Mouse (Mus musculus): ENCODE measurements around the gene Sv2b. TPM values are rescaled to one million over a fixed set of nuclear protein-coding genes. Genes with fewer than 3 reads are reported as not detected.

Sv2b gene
- polyA plus RNA-seq, 1 experiment from 2014 or later, result 0.67 TPM

DNA sequence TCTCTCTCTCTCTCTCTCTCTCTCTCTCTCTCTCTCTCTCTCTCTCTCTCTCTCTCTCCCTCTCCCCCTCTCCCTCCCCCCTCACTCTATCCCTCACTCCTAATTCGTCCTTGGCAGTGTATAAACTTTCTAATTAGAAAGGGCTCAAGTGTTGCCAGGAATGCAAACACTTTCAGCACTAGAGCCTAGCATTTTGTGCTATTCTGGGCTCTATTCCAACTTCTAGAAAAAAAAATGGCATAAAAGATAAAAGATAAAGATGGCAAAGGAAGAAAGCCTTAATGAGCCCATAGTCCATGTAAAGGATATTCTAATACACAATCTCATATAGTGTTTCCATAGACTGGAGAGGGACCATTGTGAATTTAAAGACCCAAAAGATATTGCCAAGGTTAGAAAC is 88.3 kb downstream of the Sv2b start:
- ATAC-seq (ENCODE audit: low FRiP score, low TSS enrichment), result no peak
- 6% methylated on average over 1 of the region's 1 CpGs for WGBS
- no peak for DNase-seq (ENCODE audit: low spot score)
- H3K4me1 ChIP-seq (replicated peaks; ENCODE audit: control insufficient read depth, insufficient read depth), result no peaks in the 10 kb centered on the region
- H3K4me2 ChIP-seq (replicated peaks; ENCODE audit: low read depth), result no peak overlapping the region
- H3K4me3 ChIP-seq (ENCODE audit: low read depth, low read length), result no peak overlapping the region
- no peaks in the 10 kb centered on the region for H3K27me3 ChIP-seq (ENCODE audit: control insufficient read depth, insufficient read depth, low read length)
- H3K9ac ChIP-seq (ENCODE audit: low read length), result no peak overlapping the region
- TF ChIP-seq CTCF (IDR thresholded peaks at IDR 0.05; ENCODE audit: low read depth) (no peak), EP300 (optimal IDR thresholded peaks at IDR 0.05) (no peak)
- H3K36me3 ChIP-seq (ENCODE audit: control insufficient read depth, insufficient read depth, low read length), result no peaks in the 10 kb centered on the region
- no peaks in the 10 kb centered on the region for H3K9me3 ChIP-seq (ENCODE audit: control insufficient read depth, low read length)
- no peak overlapping the region for H3K27ac ChIP-seq (replicated peaks)

DNA sequence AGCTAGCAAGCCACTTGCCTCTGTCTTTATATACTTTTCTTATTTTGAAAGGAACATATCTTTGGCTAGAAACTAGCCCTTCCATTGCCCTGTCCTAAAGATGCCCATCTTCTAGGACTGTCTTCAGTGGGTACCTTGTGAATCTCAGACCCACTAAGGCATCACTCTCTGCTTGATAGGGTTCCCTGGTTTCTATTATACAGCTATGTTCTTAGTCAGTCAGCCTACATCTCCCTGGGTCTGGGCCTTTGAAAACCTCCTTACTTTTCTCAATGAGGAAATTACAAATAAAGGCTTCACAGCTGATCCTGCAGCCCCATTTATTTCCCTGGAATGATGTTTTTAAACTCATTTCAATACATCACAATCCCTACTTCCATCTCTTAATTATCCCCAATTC is 88.8 kb downstream of the Sv2b start:
- no peak overlapping the region for H3K4me2 ChIP-seq (replicated peaks; ENCODE audit: low read depth)
- DNase-seq (ENCODE audit: low spot score), result no peak
- no peaks in the 10 kb centered on the region for H3K36me3 ChIP-seq (ENCODE audit: control insufficient read depth, insufficient read depth, low read length)
- no peak for ATAC-seq (ENCODE audit: low FRiP score, low TSS enrichment)
- H3K27ac ChIP-seq (replicated peaks), result no peak overlapping the region
- TF ChIP-seq CTCF (IDR thresholded peaks at IDR 0.05; ENCODE audit: low read depth) (no peak), EP300 (optimal IDR thresholded peaks at IDR 0.05) (no peak)
- no peak overlapping the region for H3K9ac ChIP-seq (ENCODE audit: low read length)
- no peaks in the 10 kb centered on the region for H3K27me3 ChIP-seq (ENCODE audit: control insufficient read depth, insufficient read depth, low read length)
- no peaks in the 10 kb centered on the region for H3K9me3 ChIP-seq (ENCODE audit: control insufficient read depth, low read length)
- H3K4me3 ChIP-seq (ENCODE audit: low read depth, low read length), result no peak overlapping the region
- no peaks in the 10 kb centered on the region for H3K4me1 ChIP-seq (replicated peaks; ENCODE audit: control insufficient read depth, insufficient read depth)

DNA sequence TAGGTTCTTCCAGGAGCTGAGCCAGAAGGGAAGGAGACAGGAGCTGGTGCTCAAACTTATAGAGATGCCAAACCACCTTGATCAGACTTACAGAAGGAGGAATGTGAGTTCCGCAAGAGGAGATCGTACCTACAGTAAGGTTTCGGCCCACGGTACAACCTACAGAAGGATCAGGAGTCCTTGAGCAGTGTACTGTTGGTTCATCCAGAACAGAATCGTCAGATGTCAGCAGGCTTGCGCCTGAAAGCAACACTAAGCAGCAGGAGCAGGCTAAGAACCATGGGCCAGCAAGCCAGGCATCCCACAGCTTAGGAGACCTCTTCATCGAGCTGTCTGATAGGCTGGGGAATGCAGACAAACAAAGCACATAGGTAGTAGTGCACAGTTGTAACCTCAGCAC is 92.9 kb downstream of the Sv2b start:
- 83% methylated on average over 7 of the region's 7 CpGs for WGBS
- H3K4me1 ChIP-seq (replicated peaks; ENCODE audit: control insufficient read depth, insufficient read depth), result no peaks in the 10 kb centered on the region
- no peak overlapping the region for H3K9ac ChIP-seq (ENCODE audit: low read length)
- H3K4me3 ChIP-seq (ENCODE audit: low read depth, low read length), result no peak overlapping the region
- no peaks in the 10 kb centered on the region for H3K9me3 ChIP-seq (ENCODE audit: control insufficient read depth, low read length)
- ATAC-seq (ENCODE audit: low FRiP score, low TSS enrichment), result no peak
- TF ChIP-seq CTCF (IDR thresholded peaks at IDR 0.05; ENCODE audit: low read depth) (no peak), EP300 (optimal IDR thresholded peaks at IDR 0.05) (no peak)
- no peaks in the 10 kb centered on the region for H3K27me3 ChIP-seq (ENCODE audit: control insufficient read depth, insufficient read depth, low read length)
- H3K27ac ChIP-seq (replicated peaks), result no peak overlapping the region
- DNase-seq (ENCODE audit: low spot score), result no peak
- H3K36me3 ChIP-seq (ENCODE audit: control insufficient read depth, insufficient read depth, low read length), result no peaks in the 10 kb centered on the region
- no peak overlapping the region for H3K4me2 ChIP-seq (replicated peaks; ENCODE audit: low read depth)

DNA sequence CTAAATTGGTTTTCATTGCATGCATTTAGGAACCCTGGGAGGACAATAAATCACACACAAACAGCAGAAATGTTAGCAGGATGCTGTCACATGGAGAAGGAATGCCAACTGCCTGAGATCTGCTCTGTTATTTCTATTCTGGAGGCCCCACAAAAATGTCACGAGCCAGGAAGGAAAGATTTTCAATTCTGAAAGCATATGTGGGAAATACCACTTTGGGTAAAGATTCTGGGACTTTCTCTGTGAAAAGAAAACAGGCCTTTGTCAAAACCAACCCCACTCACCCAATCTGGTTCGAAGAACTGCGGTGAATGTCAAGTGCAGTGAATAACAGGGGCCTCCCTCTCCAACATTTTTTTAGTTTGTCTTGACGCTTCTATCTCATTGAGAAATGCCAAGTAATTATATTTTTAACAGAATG is 99.8 kb downstream of the Sv2b start:
- TF ChIP-seq CTCF (IDR thresholded peaks at IDR 0.05; ENCODE audit: low read depth), result no peak
- no peak for TF ChIP-seq EP300 (optimal IDR thresholded peaks at IDR 0.05)
- H3K36me3 ChIP-seq (ENCODE audit: control insufficient read depth, insufficient read depth, low read length), result no peaks in the 10 kb centered on the region
- no peaks in the 10 kb centered on the region for H3K9me3 ChIP-seq (ENCODE audit: control insufficient read depth, low read length)
- no peak overlapping the region for H3K4me2 ChIP-seq (replicated peaks; ENCODE audit: low read depth)
- H3K9ac ChIP-seq (ENCODE audit: low read length), result no peak overlapping the region
- H3K4me1 ChIP-seq (replicated peaks; ENCODE audit: control insufficient read depth, insufficient read depth), result no peaks in the 10 kb centered on the region
- DNase-seq (ENCODE audit: low spot score) (no peak), ATAC-seq (ENCODE audit: low FRiP score, low TSS enrichment) (no peak)
- no peaks in the 10 kb centered on the region for H3K27me3 ChIP-seq (ENCODE audit: control insufficient read depth, insufficient read depth, low read length)
- WGBS, result 35% methylated on average over 4 of the region's 4 CpGs
- no peak overlapping the region for H3K27ac ChIP-seq (replicated peaks)
- no peak overlapping the region for H3K4me3 ChIP-seq (ENCODE audit: low read depth, low read length)

DNA sequence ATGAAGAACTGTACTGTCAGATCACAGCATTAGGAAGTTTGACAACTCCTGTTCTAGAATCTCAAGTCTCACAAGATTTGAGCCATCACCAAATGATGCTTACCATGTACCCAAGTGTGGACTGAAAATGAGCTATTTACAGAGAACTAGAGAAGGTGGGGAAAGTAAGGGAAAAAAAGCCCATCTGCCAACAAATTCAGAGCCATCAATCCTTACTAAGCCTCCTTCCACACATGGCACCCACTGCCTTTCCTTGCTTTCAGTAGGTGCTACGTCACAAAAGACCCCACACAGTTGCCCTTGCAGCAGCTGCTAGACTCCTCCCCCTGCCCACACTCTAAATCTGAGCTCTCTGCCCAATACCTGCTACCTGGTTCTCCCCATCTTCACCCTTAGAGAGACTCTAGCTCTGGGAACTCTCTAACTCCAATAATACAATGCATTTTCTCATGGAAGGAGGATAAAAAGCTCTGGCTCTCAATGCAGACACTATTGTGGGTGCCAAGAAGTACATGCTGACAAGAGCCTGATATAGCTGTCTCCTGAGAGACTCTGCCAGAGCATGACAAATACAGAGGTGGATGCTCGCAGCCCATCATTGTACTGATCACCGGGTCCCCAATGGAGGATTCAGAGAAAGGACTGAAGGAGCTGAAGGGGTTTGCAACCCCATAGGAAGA is 101.0 kb downstream of the Sv2b start:
- no peaks in the 10 kb centered on the region for H3K4me1 ChIP-seq (replicated peaks; ENCODE audit: control insufficient read depth, insufficient read depth)
- TF ChIP-seq CTCF (IDR thresholded peaks at IDR 0.05; ENCODE audit: low read depth), result no peak
- TF ChIP-seq EP300 (optimal IDR thresholded peaks at IDR 0.05), result no peak
- WGBS, result 75% methylated on average over 3 of the region's 3 CpGs
- H3K9me3 ChIP-seq (ENCODE audit: control insufficient read depth, low read length), result no peaks in the 10 kb centered on the region
- H3K9ac ChIP-seq (ENCODE audit: low read length), result no peak overlapping the region
- no peak overlapping the region for H3K4me3 ChIP-seq (ENCODE audit: low read depth, low read length)
- no peak for ATAC-seq (ENCODE audit: low FRiP score, low TSS enrichment)
- H3K4me2 ChIP-seq (replicated peaks; ENCODE audit: low read depth), result no peak overlapping the region
- no peak overlapping the region for H3K27ac ChIP-seq (replicated peaks)
- no peaks in the 10 kb centered on the region for H3K27me3 ChIP-seq (ENCODE audit: control insufficient read depth, insufficient read depth, low read length)
- no peaks in the 10 kb centered on the region for H3K36me3 ChIP-seq (ENCODE audit: control insufficient read depth, insufficient read depth, low read length)
- DNase-seq (ENCODE audit: low spot score), result no peak

DNA sequence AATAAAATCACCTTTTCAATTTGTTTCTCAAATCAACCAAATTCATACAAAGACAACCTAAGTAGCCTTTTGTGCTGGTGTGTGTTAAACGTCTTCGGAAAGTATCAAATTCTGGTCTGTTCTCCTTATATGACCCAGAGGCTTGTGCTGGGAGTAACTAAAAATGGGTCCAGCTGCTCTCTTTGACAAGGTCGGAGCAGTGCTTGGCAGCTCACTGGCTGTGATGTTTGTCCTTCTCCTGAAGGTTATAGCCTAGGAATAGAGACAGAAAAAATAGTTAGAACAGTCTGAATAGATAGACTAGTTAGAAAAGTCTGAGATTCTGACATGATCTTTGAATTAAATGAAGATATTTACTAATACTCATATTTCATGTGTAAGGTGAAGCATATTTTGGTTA is 102.4 kb downstream of the Sv2b start:
- Histone ChIP-seq H3K36me3 (ENCODE audit: control insufficient read depth, insufficient read depth, low read length) (no peaks in the 10 kb centered on the region), H3K9me3 (ENCODE audit: control insufficient read depth, low read length) (no peaks in the 10 kb centered on the region), H3K4me3 (ENCODE audit: low read depth, low read length) (no peak overlapping the region), H3K27ac (replicated peaks) (no peak overlapping the region), H3K4me1 (replicated peaks; ENCODE audit: control insufficient read depth, insufficient read depth) (no peaks in the 10 kb centered on the region), H3K27me3 (ENCODE audit: control insufficient read depth, insufficient read depth, low read length) (no peaks in the 10 kb centered on the region), H3K4me2 (replicated peaks; ENCODE audit: low read depth) (no peak overlapping the region), H3K9ac (ENCODE audit: low read length) (no peak overlapping the region)
- TF ChIP-seq CTCF (IDR thresholded peaks at IDR 0.05; ENCODE audit: low read depth) (no peak), EP300 (optimal IDR thresholded peaks at IDR 0.05) (no peak)
- ATAC-seq (ENCODE audit: low FRiP score, low TSS enrichment), result no peak
- no peak for DNase-seq (ENCODE audit: low spot score)
- 87% methylated on average over 3 of the region's 3 CpGs for WGBS

Measured in stomach, postnatal 0 days (tissue).